ENCODE assay signal across 11 mouse cellular contexts in genomic region chr5:125074571-125075171, GRCm38 (mm10).
DNase-seq lines count a peak whose midpoint lies in the region; ATAC-seq and TF ChIP-seq lines count a peak whose summit lies in the region.
"Had no signal": no experiment of that assay in that cellular context is flagged by ENCODE, and none has a peak within 500 bp of the region (broad histone marks: within the 10 kb centered on the region; RNA-seq: fewer than 3 reads in every experiment).

No protein-coding gene starts in this region.

- H3K9me3 ChIP-seq in neural tube, embryonic 15.5 days (replicated peaks): no peaks in the 10 kb centered on the region
- no peaks in the 10 kb centered on the region for H3K9me3 ChIP-seq in kidney, embryonic 16.5 days (ENCODE audit: low read length)
- H3K9me3 ChIP-seq: forebrain, embryonic 12.5 days; megakaryocyte, embryonic 14.5 days had no signal

- peak; percentile 75 for DNase-seq in gastrocnemius, adult 2 months
- DNase-seq in gastrocnemius, postnatal 10 days: no peak
- no peak for DNase-seq in neural tube, embryonic 10.5 days (ENCODE audit: extremely low spot score, low spot score)
- DNase-seq in skeletal muscle tissue, adult 2 months (ENCODE audit: low read depth, low spot score): peak; percentile 59
- no peak for DNase-seq in right cerebral cortex, adult 18-20 months
- DNase-seq in left cerebral cortex, postnatal 10 days (ENCODE audit: extremely low spot score in 1 of 2, low spot score in 2 of 2): no peak
- DNase-seq: thymus, postnatal 36 days had no signal

- H3K36me3 ChIP-seq in neural tube, embryonic 15.5 days: peaks cover 28% of the 10 kb centered on the region
- H3K36me3 ChIP-seq in kidney, embryonic 16.5 days (ENCODE audit: insufficient read depth, low read length): peaks cover 22% of the 10 kb centered on the region

- H3K4me2 ChIP-seq in neural tube, embryonic 15.5 days: no peak overlapping the region
- no peak overlapping the region for H3K4me2 ChIP-seq in kidney, embryonic 16.5 days (replicated peaks; ENCODE audit: low read depth, low read length)
- H3K4me2 ChIP-seq: forebrain, embryonic 12.5 days had no signal

- H3K27me3 ChIP-seq in neural tube, embryonic 15.5 days (replicated peaks): no peaks in the 10 kb centered on the region
- no peaks in the 10 kb centered on the region for H3K27me3 ChIP-seq in kidney, embryonic 16.5 days (ENCODE audit: insufficient read depth, low read length)
- H3K27me3 ChIP-seq: forebrain, embryonic 12.5 days had no signal

- intact Hi-C loops in gastrocnemius, adult 2 months (cut with DNase I): no loop called here
- intact Hi-C loops in left cerebral cortex, postnatal 10 days (cut with DNase I): no loop called here

- peaks cover 45% of the 10 kb centered on the region for H3K4me1 ChIP-seq in neural tube, embryonic 15.5 days
- peaks cover 45% of the 10 kb centered on the region for H3K4me1 ChIP-seq in kidney, embryonic 16.5 days (ENCODE audit: insufficient read depth, low read length)

- ATAC-seq in neural tube, embryonic 15.5 days (ENCODE audit: low FRiP score): no peak
- peak; percentile 41; the same call in 1 of the 2 replicates for ATAC-seq in kidney, embryonic 16.5 days (ENCODE audit: low FRiP score, low TSS enrichment)

- 79% methylated on average over 10 of the region's 10 CpGs for WGBS in neural tube, embryonic 15.5 days
- 51% methylated on average over 10 of the region's 10 CpGs for WGBS in kidney, embryonic 16.5 days

- H3K27ac ChIP-seq in gastrocnemius, adult 2 months: peak overlapping the region; percentile 78
- H3K27ac ChIP-seq in neural tube, embryonic 15.5 days (replicated peaks): peak overlapping the region; percentile 23; the same call in 1 of the 2 replicates
- H3K27ac ChIP-seq in kidney, embryonic 16.5 days (ENCODE audit: low read length): no peak overlapping the region
- H3K27ac ChIP-seq: forebrain, embryonic 12.5 days had no signal

- H3K9ac ChIP-seq in neural tube, embryonic 15.5 days (replicated peaks): no peak overlapping the region
- no peak overlapping the region for H3K9ac ChIP-seq in kidney, embryonic 16.5 days (replicated peaks; ENCODE audit: low read length)
- H3K9ac ChIP-seq: forebrain, embryonic 12.5 days had no signal

- H3K4me3 ChIP-seq in gastrocnemius, adult 2 months: no peak overlapping the region
- no peak overlapping the region for H3K4me3 ChIP-seq in neural tube, embryonic 15.5 days (replicated peaks)
- no peak overlapping the region for H3K4me3 ChIP-seq in kidney, embryonic 16.5 days (ENCODE audit: low read length)
- H3K4me3 ChIP-seq: forebrain, embryonic 12.5 days had no signal

- TF ChIP-seq CTCF in gastrocnemius, adult 2 months (IDR thresholded peaks at IDR 0.05): no peak

Comparison
In these comparisons a context has a peak if more than half of its experiments do, and no peak if none do; other contexts are left out.
1. DNase-seq: peak in gastrocnemius, adult 2 months (single experiment) and skeletal muscle tissue, adult 2 months (single experiment); none in gastrocnemius, postnatal 10 days (single experiment), neural tube, embryonic 10.5 days (single experiment), right cerebral cortex, adult 18-20 months (single experiment) and left cerebral cortex, postnatal 10 days (0 of 2).